Mouse (Mus musculus) adrenal gland, adult 8-10 months (tissue): Measurements from ENCODE around the gene Man2b1. TPM values are rescaled to one million over a fixed set of nuclear protein-coding genes. Genes with fewer than 3 reads are reported as not detected.
"Not testable (repeated sequence)": the region's sequence is repeated elsewhere in the genome, so short reads cannot be mapped to it uniquely, and the experiment has no call there.

Experiments used
- DNase-seq: peaks from one replicate; pipeline ENCODE4 v3.0.0; 2022
- total RNA-seq, 4 experiments: library from RNA; stranded (reverse); gene quantifications; 2 replicates each; pipeline ENCODE4 v1.2.4; 2022

Gene Man2b1
- total RNA-seq, 4 experiments from 2014 or later: 53.4 to 60.8 (median 54.3) TPM

DNA sequence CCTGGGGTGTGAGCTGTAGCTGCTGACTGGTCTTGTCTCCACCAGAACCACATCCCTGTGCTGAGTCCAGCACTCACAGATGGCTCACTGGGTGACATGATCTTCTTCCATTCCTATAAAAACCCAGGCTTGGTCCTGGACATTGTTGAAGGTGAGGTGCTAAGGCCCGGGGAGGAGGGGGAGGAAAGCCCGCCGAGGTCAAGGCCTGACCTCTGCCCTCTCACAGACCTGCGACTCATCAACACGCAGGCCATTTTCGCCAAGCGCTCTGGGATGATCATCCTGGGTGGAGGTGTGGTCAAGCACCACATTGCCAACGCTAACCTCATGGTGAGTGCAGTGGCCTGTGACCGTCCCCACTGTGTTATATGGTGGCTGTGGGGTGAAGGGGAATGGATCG, 8.9 kb upstream of the Man2b1 start:
- DNase-seq: no peak

DNA sequence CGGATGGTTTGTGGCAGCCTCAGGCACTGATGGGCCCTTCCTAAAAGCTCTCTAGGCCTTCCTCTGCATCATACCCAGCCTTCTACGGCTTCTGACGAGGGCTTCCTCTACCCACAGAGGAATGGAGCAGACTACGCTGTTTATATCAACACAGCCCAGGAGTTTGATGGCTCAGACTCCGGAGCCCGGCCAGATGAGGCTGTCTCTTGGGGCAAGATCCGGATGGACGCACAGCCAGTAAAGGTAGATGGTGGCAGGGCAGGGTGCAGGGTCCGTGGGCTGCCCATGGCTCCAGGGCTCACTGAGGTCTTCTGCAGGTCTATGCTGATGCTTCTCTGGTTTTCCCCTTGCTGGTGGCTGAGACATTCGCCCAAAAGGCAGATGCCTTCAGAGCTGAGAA, 8.5 kb upstream of the Man2b1 start:
- DNase-seq: no peak

GRCm38 (mm10) chr8:85076001-85076400, 7.1 kb upstream of the Man2b1 start:
- no peak for DNase-seq

DNA sequence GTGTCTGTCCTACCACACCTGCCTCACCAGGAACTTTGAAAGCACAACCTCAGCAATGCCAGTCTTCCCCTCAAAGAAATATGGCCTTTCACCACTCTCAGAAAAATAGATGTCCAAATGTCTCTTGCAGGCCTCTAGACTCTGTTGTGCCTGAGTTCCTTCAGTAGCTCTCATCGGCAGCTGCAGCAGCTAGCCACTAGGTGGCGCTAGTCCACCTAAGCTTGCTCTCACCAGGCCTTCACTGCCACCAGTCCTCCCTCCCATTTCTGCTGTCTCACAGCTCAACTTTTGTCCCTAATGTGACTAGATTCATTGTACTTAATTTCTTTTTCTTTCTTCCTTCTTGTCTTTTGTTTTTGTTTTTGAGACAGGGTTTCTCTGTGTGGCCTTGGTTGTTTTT, 6.1 kb upstream of the Man2b1 start:
- DNase-seq: no peak

GRCm38 (mm10) chr8:85080214-85080531, 2.9 kb upstream of the Man2b1 start:
- DNase-seq: no peak

DNA sequence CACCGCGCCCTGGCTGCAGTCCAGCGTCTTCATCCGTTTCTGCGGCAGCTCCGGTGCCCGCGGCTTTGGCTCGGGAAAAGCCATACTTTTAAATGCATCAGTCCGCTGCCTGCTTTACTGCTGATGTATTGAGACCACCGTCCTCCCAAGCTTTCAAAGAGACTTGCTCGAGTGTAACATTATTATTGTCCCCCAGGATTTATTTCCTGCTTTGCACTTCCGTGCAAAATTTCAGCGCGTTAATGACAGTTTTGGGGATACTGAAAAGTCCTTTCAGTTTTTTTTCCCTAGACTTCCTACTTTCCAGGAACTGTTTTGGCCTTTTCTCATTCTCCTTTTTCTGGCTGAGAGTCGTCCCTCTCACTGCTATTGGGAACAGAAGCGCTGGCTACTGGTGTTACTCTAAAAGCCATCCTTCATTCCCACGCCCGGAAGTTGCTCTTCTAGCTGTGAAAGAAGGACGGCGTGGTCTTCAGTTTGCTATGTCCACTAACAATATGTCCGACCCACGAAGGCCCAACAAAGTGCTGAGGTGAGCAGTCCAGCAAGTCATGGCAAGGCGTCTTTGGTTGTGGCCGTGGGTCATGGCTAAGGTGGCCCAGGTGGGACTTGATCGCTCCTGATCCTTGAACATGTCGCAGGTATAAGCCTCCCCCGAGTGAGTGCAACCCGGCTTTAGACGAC, 2.4 kb upstream of the Man2b1 start, which contains the start of gene Wdr83os:
Gene Wdr83os (plus strand): TSS at position 209 of the 684 bp plus-strand sequence.
- DNase-seq: no peak

DNA sequence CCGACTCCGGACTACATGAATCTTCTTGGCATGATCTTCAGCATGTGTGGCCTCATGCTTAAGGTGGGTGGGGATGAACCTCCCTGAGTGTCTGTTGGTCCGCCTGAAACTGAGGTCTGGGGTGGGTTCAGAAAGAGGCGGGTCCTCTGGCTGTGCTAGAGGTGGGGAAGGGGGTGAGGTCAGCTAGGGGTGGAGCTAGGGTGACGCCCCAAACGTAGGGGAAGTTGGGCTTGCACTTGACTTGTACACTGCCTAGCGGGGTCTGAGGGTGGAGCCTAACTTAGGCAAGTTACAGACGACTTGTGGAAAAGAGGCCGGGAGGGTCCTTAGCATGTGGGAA, 1.9 kb upstream of the Man2b1 start, which contains the start of gene Wdr83:
Gene Wdr83 (minus strand): TSS at position 91 of the 340 bp plus-strand sequence.
- no peak for DNase-seq

GRCm38 (mm10) chr8:85082169-85082568, 901 bp upstream of the Man2b1 start:
- DNase-seq: not testable (repeated sequence)

- DNase-seq: no peak
Observed at GRCm38 (mm10) chr8:85084633-85085032, 1.6 kb downstream of the Man2b1 start.

- DNase-seq: no peak
Observed at GRCm38 (mm10) chr8:85086238-85086637, 3.2 kb downstream of the Man2b1 start.

- no peak for DNase-seq
Observed at GRCm38 (mm10) chr8:85088771-85089170, 5.7 kb downstream of the Man2b1 start.

DNA sequence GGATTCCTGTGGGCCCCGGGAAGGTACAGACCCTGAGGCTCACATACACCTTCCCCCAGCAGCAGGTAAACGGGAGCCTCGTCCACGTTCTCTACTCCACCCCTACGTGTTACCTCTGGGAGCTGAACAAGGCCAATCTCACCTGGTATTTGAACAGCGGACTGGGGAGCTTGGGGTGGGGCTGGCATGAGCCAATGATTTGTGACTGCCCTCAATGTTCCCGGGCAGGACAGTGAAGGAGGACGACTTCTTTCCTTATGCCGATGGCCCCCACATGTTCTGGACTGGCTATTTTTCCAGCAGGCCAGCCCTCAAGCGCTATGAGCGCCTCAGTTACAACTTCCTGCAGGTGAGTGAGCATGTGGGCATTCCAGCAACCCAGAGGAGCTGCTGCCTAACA, 7.8 kb downstream of the Man2b1 start:
- no peak for DNase-seq

- no peak for DNase-seq
Observed at GRCm38 (mm10) chr8:85091526-85092090, 8.5 kb downstream of the Man2b1 start.

DNA sequence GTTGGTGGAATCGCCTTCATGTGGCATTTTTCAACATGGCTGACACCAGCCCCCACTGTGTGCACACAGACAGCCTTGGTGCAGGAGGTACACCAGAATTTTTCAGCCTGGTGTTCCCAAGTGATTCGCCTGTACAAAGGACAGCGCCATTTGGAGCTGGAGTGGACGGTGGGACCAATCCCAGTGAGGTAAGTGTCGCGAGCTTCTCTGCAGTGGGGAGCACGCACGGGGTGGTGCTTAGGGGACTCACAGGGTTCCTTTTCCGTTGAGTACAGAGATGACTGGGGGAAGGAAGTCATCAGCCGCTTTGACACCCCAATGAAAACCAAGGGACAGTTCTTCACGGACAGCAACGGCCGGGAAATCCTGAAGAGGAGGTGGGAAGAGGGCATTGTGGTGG, 12.0 kb downstream of the Man2b1 start:
- DNase-seq: no peak

GRCm38 (mm10) chr8:85095566-85095965, 12.5 kb downstream of the Man2b1 start:
- DNase-seq: no peak

DNA sequence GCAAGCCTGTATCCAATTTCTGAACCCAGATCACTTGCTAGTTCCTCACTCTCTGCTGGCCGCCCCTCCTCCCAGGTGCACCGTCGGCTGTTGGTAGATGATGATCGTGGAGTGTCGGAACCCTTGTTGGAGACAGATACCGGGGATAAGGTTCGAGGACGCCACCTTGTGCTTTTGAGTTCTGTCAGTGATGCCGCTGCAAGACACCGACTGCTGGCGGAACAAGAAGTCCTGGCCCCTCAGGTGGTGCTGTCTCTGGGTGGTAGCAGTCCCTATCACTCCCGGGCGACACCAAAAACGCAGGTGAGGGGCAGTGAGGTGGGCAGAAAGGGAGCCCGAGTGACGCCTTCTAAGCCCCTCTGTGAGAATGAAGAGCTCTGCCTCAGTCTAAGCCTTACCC, 13.1 kb downstream of the Man2b1 start:
- DNase-seq: no peak

DNA sequence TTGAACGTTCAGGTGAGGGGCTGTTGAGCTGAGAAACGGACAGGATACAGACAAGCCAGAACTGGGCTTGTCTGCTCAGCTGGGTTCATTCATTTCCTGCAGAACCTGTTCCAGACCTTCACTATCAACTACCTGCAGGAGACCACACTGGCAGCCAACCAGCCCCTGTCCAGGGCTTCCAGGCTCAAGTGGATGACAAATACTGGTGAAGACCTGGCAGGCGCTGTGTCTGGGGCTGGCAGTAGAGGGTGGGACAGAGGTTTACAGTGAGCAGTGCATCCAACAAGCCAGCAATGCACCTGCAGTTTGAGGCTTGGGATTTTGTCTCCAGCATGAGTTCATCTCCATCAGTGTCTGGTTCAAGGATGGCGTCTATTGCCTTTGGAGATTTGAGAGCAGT, 13.8 kb downstream of the Man2b1 start:
- no peak for DNase-seq

DNA sequence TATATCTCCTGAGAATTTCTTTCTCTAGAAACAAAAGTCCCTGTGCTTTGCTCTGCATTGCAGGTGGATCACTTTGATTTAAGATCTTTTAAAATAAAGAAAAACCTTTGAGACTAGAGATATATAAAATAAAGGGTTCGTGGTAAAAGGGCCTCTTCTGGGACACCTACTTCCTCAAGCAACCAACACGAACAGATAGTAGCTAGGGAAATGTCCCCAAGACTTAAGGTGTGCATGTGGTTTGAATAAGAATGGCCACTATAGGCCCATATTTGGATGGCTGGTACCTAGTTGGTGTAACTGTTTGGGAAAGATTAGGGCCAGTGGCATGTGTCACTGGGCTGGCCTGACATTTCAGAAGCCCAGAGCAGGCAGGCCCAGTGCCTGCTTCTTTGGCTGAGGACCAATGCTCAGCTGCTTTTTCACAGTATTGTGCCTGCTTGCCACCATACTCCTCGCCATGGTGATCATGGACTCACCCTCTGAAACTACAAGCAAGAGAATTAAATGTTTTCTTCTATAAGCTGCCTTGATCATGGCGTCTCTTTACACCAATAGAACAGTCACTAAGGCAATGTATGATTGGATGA, 17.1 kb downstream of the Man2b1 start:
- DNase-seq: no peak

DNA sequence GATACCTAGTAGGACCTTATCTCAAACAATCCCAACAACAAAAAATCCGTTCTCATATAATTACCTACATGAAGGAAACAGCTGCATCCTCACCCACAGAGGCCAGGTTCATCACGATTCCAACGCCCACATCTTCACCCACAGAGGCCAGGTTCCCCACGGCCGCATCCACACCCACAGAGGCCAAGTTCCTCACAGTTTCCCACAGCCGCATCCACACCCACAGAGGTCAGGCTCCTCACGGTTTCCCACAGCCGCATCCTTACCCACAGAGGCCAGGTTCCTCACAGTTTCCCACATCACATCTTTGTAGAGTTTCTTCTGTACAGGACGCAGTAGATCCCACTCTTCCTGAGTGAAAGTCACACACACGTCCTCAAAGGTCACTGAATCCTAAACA, 30.2 kb downstream of the Man2b1 start:
- no peak for DNase-seq

DNA sequence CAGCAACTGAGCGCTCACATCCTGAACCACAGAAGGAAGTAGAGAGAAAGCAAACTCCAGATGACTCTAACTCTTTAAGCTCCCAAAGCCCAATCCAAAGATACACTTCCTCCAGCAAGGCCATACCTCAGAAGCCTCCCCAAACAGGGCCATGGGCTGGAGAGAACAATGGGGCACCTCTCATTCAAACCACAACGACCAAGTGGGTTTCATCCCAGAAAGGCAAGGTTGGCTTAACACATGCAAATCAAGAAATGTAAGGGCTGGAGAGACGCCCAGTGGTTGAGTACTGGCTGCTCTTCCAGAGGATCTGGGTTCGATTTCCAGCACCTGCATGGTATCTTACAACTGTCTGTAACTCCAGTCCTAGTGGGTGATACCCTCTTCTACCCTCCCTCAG, 32.4 kb downstream of the Man2b1 start:
- no peak for DNase-seq

DNA sequence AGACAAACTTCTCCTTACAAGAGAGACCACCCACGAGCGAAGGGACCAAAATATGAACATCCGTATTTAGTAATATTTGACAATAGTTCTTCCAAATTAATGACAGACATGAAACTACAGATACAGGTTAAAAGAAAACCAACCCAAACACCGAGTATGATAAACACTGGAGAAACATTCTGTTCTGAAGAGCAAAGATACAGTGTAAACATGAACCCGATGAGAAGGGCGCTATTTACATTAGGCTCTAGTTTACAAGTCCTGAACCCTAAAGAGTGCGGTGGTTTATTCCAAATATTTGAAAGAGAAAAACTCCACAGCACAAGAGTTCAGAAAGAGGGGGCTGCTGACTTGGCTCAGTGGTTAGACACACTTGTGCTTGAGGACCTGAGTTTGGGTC, 33.9 kb downstream of the Man2b1 start:
- DNase-seq: no peak

- DNase-seq: peak; percentile 68
Observed at GRCm38 (mm10) chr8:85119052-85119981, 36.2 kb downstream of the Man2b1 start.

GRCm38 (mm10) chr8:85120251-85120650, 37.2 kb downstream of the Man2b1 start:
- DNase-seq: not testable (repeated sequence)
